Mouse (Mus musculus): Measurements from ENCODE around the gene Zscan18. TPM values are rescaled to one million over a fixed set of nuclear protein-coding genes. Genes with fewer than 3 reads are reported as not detected.
"Not testable (repeated sequence)": the region's sequence is repeated elsewhere in the genome, so short reads cannot be mapped to it uniquely, and the experiment has no call there.

Gene Zscan18
- total RNA-seq (2021): 10 to 100 TPM; 22.1 to 23.4 TPM

DNA sequence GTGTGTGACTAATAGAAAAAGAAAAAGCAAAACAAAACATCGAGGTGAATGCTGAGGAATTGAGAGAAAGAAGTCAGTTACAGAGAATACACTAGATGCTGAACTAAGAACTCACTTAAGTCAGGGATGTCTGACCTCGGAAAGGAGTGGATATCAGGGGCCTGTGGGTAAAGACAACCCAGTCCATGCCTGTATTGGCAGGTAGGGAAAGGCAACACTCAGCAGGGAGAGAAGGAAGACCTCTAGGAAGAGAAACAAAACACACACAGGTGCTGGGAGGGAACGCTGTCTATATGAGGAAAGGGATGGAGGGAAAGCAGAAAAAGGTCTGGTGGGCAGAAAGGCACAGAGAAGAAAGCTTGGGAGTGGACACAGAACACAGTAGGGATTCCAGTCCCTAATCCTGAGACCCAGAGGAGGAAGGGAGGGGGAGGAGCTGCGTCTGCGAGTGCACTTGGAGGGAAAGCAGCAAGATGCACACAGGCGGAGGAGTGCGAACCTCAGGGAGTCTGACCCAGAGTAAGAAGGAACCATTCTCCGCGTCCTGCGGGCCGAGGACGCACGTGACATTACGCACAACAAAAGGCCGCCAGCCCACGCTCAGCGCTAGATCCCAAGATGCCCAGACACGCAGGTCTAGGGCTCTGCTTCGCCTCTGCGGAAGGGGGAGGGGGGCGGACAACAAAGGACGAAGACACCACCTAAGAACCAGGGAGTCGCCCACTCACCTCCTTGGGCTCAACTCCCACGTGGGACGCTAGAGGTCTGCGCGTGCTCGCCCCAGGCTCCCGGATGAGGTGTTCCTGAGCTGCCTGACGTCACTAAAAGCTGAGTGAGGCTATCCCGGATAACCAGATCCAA lies at the start of gene Zscan18:
TSS of gene Zscan18 (minus strand) at position 770 of the 861 bp plus-strand sequence.
- peak; percentile 82 to 90 for DNase-seq (ENCODE audit: extremely low spot score in 1 of 2, low spot score in 2 of 2)
- intact Hi-C loops (cut with DNase I): no loop called here

DNA sequence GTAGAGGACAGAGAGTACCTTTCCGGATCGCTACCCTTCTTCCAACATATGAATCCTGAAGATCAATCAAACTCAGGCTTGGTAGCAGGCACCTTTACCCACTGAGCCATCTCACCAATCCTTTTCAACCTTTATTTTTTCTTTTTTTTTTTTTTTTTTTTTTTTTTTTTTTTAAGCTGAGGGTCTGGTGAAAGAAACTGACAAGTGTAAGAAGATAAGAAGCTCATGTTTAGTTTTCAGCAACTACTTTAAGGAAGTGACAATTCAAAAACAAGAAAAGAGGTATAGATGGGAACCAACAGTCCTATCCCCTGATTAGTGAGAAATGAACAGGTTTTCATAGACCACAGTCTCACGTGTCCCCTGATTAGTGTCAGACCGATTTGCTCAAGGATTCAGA lies 32.3 kb upstream of the Zscan18 start:
- DNase-seq (ENCODE audit: extremely low spot score in 1 of 2, low spot score in 2 of 2): no peak
- intact Hi-C loops (cut with DNase I): no loop called here

DNA sequence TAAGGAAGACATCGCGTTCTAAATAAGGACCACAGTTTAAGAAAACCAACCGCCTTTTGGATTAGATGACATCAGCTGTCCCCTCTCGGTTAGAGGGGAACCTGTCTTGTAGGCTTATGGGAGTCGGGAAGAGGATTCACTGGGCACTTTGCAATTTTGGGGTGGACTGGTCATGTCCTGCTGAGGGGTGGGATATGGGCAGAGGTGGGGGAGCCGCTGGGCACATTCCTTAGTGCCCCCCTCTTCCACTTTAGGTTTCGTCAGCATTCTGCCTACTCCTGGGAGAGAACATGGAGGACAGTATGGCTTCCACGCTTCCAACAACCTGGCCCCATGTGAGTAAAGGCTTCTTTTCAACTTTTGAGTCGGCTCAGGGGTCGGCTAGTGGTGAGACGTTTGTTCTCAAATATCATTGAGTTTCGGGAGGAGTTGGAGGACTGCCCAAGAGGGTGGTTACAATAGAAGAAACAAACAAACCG lies 31.8 kb upstream of the Zscan18 start:
- DNase-seq (ENCODE audit: extremely low spot score in 1 of 2, low spot score in 2 of 2): peak in 1 of 2 experiments; percentile 46
- intact Hi-C loops (cut with DNase I): no loop called here

DNA sequence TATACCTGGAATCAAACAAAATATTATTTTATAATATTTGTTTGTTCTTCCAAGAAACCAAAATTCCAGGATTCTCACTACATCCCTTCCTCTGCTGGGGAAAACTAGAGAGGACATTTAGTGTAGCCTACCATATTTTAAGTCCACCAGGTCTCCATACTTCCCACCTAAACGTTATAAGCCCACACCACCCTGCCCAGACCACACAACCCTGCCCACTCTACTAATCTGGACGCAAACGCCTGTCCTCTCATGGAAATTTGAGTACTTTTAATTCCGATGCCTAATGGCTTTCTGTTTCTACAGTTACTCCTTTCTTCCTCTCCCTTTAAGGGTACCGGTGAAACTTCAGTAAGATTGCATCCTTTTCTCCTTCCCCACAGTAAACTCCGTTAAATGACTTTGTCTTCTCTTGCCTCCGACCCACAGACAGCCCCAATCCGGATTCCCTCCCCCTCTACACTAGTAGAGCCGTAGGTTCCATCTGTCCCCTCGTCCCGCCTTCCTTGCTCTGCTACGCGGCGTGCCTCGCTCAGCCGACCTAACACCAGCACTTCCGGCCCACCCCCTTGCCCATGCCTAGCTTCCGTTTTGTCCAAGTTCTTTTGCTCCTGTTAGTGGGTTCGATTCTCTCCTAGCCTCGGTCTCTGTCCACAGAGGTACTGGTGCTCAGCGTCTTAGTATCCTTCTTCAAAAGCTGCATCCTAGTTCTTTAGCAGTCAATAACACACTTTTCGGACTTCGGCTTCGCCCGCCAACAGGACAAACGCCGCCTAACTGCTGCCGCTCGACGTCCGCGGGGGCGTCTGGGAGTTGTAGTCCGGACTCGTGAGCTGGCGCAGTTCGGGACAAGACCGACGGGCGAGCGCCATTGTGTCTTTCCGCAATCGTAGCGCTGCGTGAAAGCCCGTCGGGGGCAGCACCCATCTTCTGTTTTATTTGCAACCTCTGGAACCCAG lies 31.0 kb upstream of the Zscan18 start, which contains the start of gene Zfp110:
TSS of gene Zfp110 (plus strand) at position 600 of the 959 bp plus-strand sequence.
- intact Hi-C loops (cut with DNase I): no loop called here
- peak; percentile 77 to 93 for DNase-seq (ENCODE audit: extremely low spot score in 1 of 2, low spot score in 2 of 2)

- DNase-seq (ENCODE audit: extremely low spot score in 1 of 2, low spot score in 2 of 2): peak; percentile 90 to 95
- intact Hi-C loops (cut with DNase I): no loop called here
Measured at GRCm38 (mm10) chr7:12818521-12819295, 15.3 kb upstream of the Zscan18 start, which contains the start of gene Zfp329. Gene Zfp329 (minus strand): TSS chr7:12818858.

GRCm38 (mm10) chr7:12815566-12815965 lies 12.1 kb upstream of the Zscan18 start:
- DNase-seq (ENCODE audit: extremely low spot score in 1 of 2, low spot score in 2 of 2): no peak
- intact Hi-C loops (cut with DNase I): no loop called here

GRCm38 (mm10) chr7:12803727-12804071 lies 264 bp upstream of the Zscan18 start:
- intact Hi-C loops (cut with DNase I): no loop called here
- DNase-seq (ENCODE audit: extremely low spot score in 1 of 2, low spot score in 2 of 2): no peak

GRCm38 (mm10) chr7:12799554-12799953 lies 3.9 kb downstream of the Zscan18 start:
- intact Hi-C loops (cut with DNase I): no loop called here
- DNase-seq (ENCODE audit: extremely low spot score in 1 of 2, low spot score in 2 of 2): no peak

DNA sequence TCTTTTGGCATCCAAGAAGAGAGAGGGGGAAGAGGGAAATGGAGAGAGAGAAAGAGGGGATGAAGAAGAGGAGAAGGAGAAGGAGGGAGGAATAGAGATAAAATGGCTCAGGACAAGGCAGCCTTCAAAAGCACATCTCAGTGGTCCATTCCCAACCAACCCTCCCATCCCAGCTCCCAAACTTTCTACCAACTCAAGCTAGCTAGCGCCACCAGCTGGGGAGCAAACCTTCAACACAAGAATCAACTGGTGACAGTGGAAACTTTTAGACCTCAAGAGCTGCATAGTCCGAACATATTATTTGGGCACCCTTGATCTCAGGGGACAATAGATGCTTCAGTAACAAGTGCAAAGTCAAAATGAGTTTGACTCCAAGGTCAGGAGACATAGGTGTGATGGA lies 5.5 kb downstream of the Zscan18 start:
- no peak for DNase-seq (ENCODE audit: extremely low spot score in 1 of 2, low spot score in 2 of 2)
- intact Hi-C loops (cut with DNase I): no loop called here

DNA sequence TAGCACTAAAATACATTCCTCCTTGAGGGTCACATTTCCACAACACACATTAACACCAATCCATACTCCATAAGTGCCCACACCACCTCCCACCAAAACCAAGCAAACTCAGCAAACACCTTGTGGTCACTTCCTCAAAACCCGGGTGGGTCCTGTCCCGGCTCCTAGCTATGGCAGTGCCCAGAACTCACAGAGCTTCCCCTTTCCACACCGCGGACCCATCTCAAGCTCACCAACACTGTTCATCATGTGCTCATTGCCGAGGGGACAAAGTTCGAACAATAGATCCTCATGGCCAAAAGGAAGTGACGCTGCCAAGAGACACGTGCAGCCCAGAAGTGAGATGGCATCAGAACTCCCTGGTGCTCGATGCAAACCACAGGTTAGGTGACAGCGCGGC lies 10.8 kb downstream of the Zscan18 start:
- intact Hi-C loops (cut with DNase I); DNase-seq (ENCODE audit: extremely low spot score in 1 of 2, low spot score in 2 of 2): not testable (repeated sequence)

DNA sequence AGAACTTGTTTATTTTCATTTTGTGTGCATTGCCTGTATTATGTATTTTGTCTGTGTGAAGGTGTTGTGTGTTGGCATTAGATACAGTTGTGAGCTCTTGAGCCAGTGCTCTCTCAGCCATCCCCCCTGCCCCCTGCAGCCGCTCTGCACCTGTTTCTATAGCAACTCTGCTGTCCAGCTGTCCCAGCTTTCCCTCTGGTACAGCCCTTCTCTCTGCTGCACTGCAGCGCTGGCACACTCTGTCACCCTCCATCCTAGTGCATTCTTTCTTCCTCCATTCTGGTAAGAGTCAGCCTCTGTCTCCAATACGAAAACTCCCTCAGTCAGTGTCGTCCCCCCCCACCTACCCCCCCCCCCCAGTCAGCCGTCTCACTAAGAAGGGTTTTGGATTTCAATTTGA lies 15.4 kb downstream of the Zscan18 start:
- intact Hi-C loops (cut with DNase I): no loop called here
- DNase-seq (ENCODE audit: extremely low spot score in 1 of 2, low spot score in 2 of 2): peak in 1 of 2 experiments; percentile 36

- no peak for DNase-seq (ENCODE audit: extremely low spot score in 1 of 2, low spot score in 2 of 2)
- intact Hi-C loops (cut with DNase I): no loop called here
Measured at GRCm38 (mm10) chr7:12787333-12787732, 16.1 kb downstream of the Zscan18 start.

GRCm38 (mm10) chr7:12780151-12780830 lies 23.1 kb downstream of the Zscan18 start:
- intact Hi-C loops (cut with DNase I): no loop called here
- DNase-seq (ENCODE audit: extremely low spot score in 1 of 2, low spot score in 2 of 2): peak; percentile 89 to 96

DNA sequence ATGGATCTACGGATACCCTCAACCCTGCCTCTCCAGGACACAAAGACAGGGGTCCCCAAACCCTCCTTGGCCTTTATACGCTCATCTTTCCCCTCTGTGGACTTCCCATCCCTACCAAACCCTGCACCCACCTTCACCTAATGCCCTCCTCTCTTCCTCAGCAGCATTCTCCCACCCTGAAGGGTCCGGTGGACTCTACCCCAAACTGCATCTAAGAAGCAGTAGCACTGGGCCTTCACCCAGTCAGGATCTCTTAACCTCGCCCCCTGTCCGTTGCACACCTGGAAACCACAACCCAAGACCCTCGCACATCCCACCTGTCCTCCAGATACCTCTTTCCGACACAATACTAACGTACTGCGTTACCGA lies 23.7 kb downstream of the Zscan18 start:
- DNase-seq (ENCODE audit: extremely low spot score in 1 of 2, low spot score in 2 of 2): peak in 1 of 2 experiments; percentile 29

DNA sequence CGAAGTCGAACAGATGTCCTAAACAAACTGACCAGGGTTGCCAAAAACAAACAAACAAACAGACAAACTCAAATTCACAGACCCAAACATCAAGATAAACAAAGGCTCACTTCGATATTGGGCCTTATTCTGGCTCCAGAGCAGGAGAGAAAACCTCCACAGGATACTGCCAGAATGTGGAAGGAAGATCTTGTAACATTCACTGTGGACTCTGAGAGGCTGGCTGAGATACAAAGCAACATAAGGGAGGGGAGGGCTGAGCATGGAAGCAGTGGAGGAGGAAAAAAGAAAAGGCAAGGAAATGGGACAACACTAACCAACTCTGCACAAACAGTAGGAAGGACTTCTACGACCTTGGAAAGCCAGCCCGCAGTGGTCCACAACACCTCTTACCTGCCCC lies 24.3 kb downstream of the Zscan18 start:
- intact Hi-C loops (cut with DNase I): no loop called here

More for the DNA sequence above, 23.7 kb downstream of the Zscan18 start:
- intact Hi-C loops (cut with DNase I): no loop called here

GRCm38 (mm10) chr7:12774606-12775005 lies 28.8 kb downstream of the Zscan18 start:
- intact Hi-C loops (cut with DNase I): no loop called here
- DNase-seq (ENCODE audit: extremely low spot score in 1 of 2, low spot score in 2 of 2): peak in 1 of 2 experiments; percentile 42

More for the DNA sequence above, 24.3 kb downstream of the Zscan18 start:
- peak in 1 of 2 experiments; percentile 17 for DNase-seq (ENCODE audit: extremely low spot score in 1 of 2, low spot score in 2 of 2)

DNA sequence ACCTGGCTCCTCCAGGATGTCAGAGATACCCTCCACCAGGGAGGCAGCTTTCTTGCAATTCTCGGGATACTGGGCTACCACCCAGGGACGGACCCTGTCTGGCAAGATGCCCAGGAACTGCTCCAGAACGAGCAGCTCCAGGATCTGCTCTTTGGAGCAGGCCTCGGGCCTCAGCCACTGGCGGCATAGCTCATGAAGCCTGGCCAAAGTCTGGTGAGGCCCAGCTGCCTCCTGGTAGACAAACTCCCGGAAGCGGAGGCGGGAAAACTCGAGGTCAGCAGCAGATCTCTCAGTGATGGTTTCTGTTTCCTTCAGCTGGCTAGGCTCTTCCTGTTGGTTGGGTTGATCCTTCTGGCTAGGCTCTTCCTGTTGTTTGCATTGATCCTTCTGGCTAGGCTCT lies 29.3 kb downstream of the Zscan18 start:
- intact Hi-C loops (cut with DNase I): no loop called here
- DNase-seq (ENCODE audit: extremely low spot score in 1 of 2, low spot score in 2 of 2): peak in 1 of 2 experiments; percentile 41

All from left cerebral cortex, postnatal 10 days (tissue).